Mouse (Mus musculus) embryonic fibroblast, embryonic 13.5 days (primary cell): ENCODE measurements around the gene Sorcs2. TPM values are rescaled to one million over a fixed set of nuclear protein-coding genes. Genes with fewer than 3 reads are reported as not detected.

Source experiments
- H3K27ac ChIP-seq: 2 replicates; pipeline ENCODE4 v1.5.1; 2012; ENCODE audit warnings: low read length, control low read depth, inconsistent platforms; ENCODE audit not compliant: insufficient read depth
- H3K4me1 ChIP-seq: 2 replicates; pipeline ENCODE4 v1.6.1; 2011; ENCODE audit warnings: low read length; ENCODE audit not compliant: control insufficient read depth, insufficient read depth
- H3K4me3 ChIP-seq: 2 replicates; pipeline ENCODE4 v1.5.1; 2011; ENCODE audit warnings: mild to moderate bottlenecking, control low read depth, low read length; ENCODE audit not compliant: insufficient read depth
- CTCF ChIP-seq: IDR thresholded peaks from 2 replicates; pipeline ENCODE4 v1.5.1; 2011; ENCODE audit warnings: mild to moderate bottlenecking, control low read depth, low read length, moderate library complexity, borderline replicate concordance; ENCODE audit not compliant: insufficient read depth
- POLR2A ChIP-seq: IDR thresholded peaks from 2 replicates; pipeline ENCODE4 v1.6.1; 2011; ENCODE audit warnings: low read depth, mild to moderate bottlenecking, control low read depth, low read length, moderate library complexity
- polyA plus RNA-seq: library from polyadenylated mRNA; stranded (reverse); fragments of >200 nt; gene quantifications from 2 replicates; pipeline ENCODE4 v1.2.4, GENCODE M21; 2011; ENCODE audit warnings: low read depth; ENCODE audit not compliant: missing spikeins, insufficient read length

The Sorcs2 gene
- polyA plus RNA-seq, 1 experiment, result 67.1 TPM

- Histone ChIP-seq H3K4me1 (no peaks in the 10 kb centered on the region), H3K4me3 (no peak overlapping the region), H3K27ac (no peak overlapping the region)
- TF ChIP-seq CTCF (no peak), POLR2A (no peak)
Observed at GRCm38 (mm10) chr5:36118061-36118460, 279.9 kb downstream of the Sorcs2 start.

- Histone ChIP-seq H3K4me1 (no peaks in the 10 kb centered on the region), H3K27ac (no peak overlapping the region), H3K4me3 (no peak overlapping the region)
- TF ChIP-seq CTCF (no peak), POLR2A (no peak)
Observed at GRCm38 (mm10) chr5:36115519-36115918, 282.4 kb downstream of the Sorcs2 start.

DNA sequence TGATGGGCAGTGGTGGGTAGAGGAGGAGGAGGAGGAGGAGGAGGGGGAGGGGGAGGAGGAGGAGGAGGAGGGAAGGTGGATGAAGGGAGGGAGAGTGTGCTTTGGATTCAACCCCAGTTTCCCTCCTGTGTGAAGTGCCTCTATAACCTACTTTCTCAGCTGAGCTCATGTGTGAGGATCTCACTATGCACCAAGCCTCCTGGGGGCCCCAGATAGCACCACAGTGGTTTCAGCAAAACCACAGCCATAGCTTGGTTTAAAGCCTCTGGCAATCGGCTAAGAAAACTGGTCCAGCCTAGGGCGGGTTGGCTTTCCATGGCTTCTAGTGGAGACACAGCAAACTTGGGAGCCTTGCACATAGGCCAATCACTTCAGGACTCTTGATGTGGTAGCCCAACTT is 284.2 kb downstream of the Sorcs2 start:
- Histone ChIP-seq H3K4me1 (no peaks in the 10 kb centered on the region), H3K4me3 (no peak overlapping the region), H3K27ac (no peak overlapping the region)
- TF ChIP-seq POLR2A (no peak), CTCF (no peak)

DNA sequence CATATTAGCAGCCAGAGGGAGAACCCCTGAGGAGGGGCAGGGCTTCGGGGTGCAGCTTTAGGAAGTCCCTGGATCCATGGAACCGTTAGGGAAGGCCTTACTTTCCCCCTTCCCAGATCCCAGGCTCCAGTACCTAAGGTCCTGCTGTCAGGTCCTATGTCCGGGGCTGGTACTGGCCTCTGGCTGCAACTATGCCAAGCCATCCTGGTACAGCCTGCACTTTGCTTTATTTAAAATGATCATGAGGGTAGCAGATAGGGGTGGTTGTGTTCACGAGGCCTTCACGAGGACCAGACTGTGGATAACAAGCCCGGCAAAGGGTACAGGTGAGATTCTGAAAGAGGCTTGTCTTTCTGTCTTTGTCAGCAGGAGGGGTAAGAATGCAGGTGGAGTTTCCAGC is 285.2 kb downstream of the Sorcs2 start:
- Histone ChIP-seq H3K4me3 (no peak overlapping the region), H3K4me1 (no peaks in the 10 kb centered on the region), H3K27ac (no peak overlapping the region)
- TF ChIP-seq POLR2A, result no peak
- no peak for TF ChIP-seq CTCF

- TF ChIP-seq CTCF, result no peak
- no peak for TF ChIP-seq POLR2A
- H3K4me1 ChIP-seq, result no peaks in the 10 kb centered on the region
- H3K4me3 ChIP-seq, result no peak overlapping the region
- no peak overlapping the region for H3K27ac ChIP-seq
Observed at GRCm38 (mm10) chr5:36111516-36111915, 286.4 kb downstream of the Sorcs2 start.

DNA sequence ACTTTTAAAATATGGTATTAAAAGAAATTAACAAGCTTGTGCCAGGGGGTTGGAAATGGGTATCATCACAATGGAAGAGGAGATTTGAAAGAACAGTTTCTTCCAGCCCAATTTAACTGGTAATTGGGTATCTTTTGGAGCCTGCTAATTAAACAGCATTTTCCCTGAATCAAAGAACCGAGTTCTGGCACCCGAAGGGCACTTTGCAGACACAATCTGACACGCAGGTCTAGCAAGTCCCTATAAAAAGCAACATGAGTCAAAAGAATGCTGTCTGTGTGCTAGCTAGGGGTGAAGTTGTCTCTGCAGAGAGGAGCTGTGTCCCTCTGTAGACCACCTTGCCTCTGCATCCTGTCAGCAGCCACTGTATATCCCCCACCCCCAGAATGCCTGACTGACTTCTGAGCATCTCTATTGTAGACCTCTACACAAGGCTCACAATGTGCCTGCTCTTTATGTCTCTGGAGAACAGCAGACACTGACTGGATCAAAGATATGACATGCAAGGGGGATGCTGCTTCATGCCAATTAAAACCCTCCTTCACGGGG is 289.5 kb downstream of the Sorcs2 start:
- Histone ChIP-seq H3K4me3 (no peak overlapping the region), H3K27ac (no peak overlapping the region), H3K4me1 (no peaks in the 10 kb centered on the region)
- TF ChIP-seq POLR2A (no peak), CTCF (no peak)

GRCm38 (mm10) chr5:36103483-36103882 is 294.5 kb downstream of the Sorcs2 start:
- H3K4me1 ChIP-seq, result no peaks in the 10 kb centered on the region
- TF ChIP-seq POLR2A, result no peak
- no peak for TF ChIP-seq CTCF
- no peak overlapping the region for H3K27ac ChIP-seq
- H3K4me3 ChIP-seq, result no peak overlapping the region

- Histone ChIP-seq H3K4me1 (no peaks in the 10 kb centered on the region), H3K4me3 (no peak overlapping the region), H3K27ac (no peak overlapping the region)
- TF ChIP-seq CTCF (no peak), POLR2A (no peak)
Observed at GRCm38 (mm10) chr5:36101129-36101528, 296.8 kb downstream of the Sorcs2 start.

DNA sequence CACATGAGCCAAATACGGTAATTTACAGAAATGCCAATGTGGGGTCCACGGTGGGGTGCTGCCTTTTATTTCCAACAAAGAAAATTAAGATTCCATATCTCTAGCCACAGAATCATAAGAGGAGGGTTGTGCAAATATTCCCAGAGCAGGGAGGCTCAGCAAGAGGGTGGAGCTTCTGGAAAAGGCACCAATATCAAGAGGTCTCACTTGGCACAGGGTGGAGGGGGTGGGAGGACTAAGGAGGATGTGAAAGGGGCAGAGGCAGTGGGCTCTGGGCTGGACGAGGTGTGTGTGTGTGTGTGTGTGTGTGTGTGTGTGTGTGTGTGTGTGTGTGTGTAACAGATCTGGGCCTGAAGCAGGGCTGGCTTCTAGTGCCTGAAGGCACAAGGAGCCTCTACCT is 297.5 kb downstream of the Sorcs2 start:
- no peaks in the 10 kb centered on the region for H3K4me1 ChIP-seq
- TF ChIP-seq POLR2A (no peak), CTCF (no peak)
- H3K27ac ChIP-seq, result no peak overlapping the region
- no peak overlapping the region for H3K4me3 ChIP-seq

DNA sequence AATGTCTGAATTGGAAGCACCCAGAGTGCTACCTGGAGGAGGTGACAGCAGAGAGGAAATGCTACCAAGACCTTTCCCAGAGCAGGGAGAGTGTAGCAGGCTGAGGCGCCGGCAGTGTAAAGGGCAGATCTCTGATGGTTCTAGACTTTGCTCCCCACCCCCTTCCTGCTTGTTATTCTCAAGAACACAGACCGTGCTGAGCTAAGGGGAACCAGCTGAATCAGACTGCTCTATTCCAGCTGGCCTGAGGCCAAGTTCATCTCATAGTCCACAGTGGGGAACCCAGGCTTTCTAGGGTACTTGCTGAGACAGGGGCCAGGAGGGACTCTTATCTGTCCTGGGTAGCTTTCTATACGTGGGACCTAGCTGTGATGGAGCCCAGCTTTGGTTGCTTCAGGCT is 298.3 kb downstream of the Sorcs2 start:
- TF ChIP-seq POLR2A, result no peak
- no peak for TF ChIP-seq CTCF
- no peaks in the 10 kb centered on the region for H3K4me1 ChIP-seq
- H3K4me3 ChIP-seq, result no peak overlapping the region
- H3K27ac ChIP-seq, result no peak overlapping the region

DNA sequence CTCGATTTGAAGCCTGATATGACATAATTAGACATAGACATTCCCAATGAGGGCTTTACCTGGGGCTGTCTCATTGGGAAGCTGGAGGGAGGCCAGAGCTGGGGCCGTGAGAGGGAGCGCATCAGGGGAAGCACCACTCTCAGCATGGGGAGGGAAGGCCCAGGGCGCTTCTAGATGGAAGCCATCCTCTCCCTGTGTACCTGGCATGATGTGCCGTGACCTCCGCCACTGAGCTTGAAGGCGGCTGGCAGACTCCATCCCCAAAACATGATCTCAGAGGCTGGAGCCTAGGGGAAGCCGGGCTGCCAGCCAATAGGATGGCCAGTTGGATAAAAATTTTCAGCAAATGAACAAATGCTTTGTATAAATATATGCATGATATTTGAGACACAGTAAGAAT is 301.9 kb downstream of the Sorcs2 start:
- Histone ChIP-seq H3K27ac (no peak overlapping the region), H3K4me3 (no peak overlapping the region), H3K4me1 (no peaks in the 10 kb centered on the region)
- TF ChIP-seq POLR2A (no peak), CTCF (no peak)
